Mouse (Mus musculus) adrenal gland, postnatal 0 days (tissue): ENCODE data around the gene Heatr5a. TPM values are rescaled to one million over a fixed set of nuclear protein-coding genes. Genes with fewer than 3 reads are reported as not detected.

Experiments
- polyA plus RNA-seq: library from polyadenylated mRNA; unstranded; fragments of >200 nt; fragmentation: Nextera tagmentation; extraction: Ambion mirVana; gene quantifications from 2 replicates; pipeline ENCODE4 v1.2.1, GENCODE M21; 2015

The Heatr5a gene
- polyA plus RNA-seq: 2.5 and 3.9 TPM in 2 replicates

GRCm38 (mm10) chr12:51971070-51971664 is at the start of gene Heatr5a:
Heatr5a (minus strand) TSS chr12:51971321.

GRCm38 (mm10) chr12:52005877-52006632 is 34.9 kb upstream of the Heatr5a start, which contains the start of gene Dtd2:
Dtd2 (minus strand) TSS chr12:52006501.

GRCm38 (mm10) chr12:51829290-51830076 is 141.6 kb downstream of the Heatr5a start, which contains the start of gene Hectd1:
Hectd1 (minus strand) TSS chr12:51829536.

Other genes with a start within 250 kb of the Heatr5a start
- gene Hectd1, start 141.8 kb downstream of the Heatr5a start, polyA plus RNA-seq: 18.5 and 27.5 TPM in 2 replicates
- gene Dtd2, start 35.2 kb upstream of the Heatr5a start, polyA plus RNA-seq: 37.2 and 48.4 TPM in 2 replicates
- not detected in 2 replicates for gene Gpr33, start 56.7 kb upstream of the Heatr5a start, polyA plus RNA-seq
- 20.3 and 22.4 TPM in 2 replicates for gene Nubpl, start 126.4 kb upstream of the Heatr5a start, polyA plus RNA-seq